Mouse (Mus musculus): ENCODE results near the gene Cacna1f. TPM values are rescaled to one million over a fixed set of nuclear protein-coding genes. Genes with fewer than 3 reads are reported as not detected.
A peak's percentile ranks its signal among the peaks of the same experiment; 100 is the strongest.

The Cacna1f gene
- total and polyA plus RNA-seq, 2 experiments from 2014 or later: 0.05 to 0.20 TPM

DNA sequence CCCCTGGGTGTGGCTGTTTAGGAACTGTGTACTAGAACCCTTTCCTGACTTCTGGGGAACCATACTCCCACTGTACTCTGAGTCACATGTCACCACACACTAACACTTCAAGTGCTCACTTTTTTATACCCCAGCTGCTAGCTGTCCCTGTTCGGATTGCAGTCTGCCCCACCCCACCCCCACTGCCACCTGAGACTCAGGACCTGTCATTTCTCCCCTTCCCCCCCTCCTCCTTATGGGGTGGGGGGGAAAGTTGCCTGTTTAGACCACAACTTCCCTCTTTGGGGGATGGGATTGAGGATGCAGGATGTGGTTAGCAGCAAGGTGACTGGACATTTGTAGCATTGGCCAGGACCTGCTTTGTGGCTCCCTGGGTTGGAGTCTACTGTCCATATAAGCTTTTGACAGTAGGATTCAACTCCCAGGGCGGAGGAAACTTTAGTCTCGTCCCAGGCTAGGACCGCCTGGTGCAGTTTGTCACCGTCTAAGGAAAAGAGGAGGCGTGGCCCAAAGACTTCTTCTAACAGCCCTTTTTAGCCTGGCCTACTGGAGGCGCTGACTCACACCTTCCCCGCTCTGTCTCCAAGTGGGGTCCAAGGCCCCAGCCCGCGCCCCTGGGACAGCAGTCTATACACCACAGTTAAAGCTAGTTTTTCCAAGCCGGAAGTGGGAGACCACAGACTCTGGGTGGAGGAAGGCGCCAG lies 66.8 kb downstream of the Cacna1f start:
- 48% methylated on average over 12 of the region's 12 CpGs for WGBS

DNA sequence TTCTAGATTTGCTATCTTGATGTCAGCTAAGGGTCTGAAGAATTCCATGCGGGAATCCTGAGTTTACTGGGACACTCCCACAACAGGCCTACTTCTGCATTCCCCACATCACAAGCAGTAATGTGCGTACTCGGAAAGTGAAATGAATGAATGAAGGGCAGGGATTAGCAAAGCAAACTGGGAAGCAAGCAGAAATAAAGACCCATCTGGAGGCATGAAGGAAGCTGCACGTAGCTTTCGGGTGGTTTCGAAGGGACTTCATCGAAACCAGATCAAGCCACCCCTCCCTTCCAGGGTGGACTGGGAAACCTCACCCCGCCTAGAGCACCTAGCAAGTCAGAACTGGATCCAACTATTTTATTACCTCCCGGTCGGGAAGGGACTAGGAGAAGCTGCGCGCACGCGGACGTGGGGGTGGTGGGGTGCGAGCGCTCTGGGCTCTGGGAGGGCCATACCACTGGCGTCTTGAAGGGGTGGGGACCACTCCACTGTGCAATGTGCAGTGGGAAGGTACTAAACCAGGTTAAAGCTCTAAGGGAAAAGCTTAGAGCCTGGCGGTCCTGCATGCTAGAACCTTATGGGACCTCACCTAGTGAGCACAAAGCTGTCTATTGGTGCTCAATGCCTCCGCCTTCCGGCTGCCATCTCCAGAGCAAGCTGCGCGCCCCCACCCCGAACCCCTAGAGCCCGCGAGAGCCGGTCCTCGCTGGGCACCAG lies 67.6 kb downstream of the Cacna1f start:
- Histone ChIP-seq H3K27ac (ENCODE audit: low read depth, low read length) (no peak overlapping the region), H3K27me3 (ENCODE audit: insufficient read depth, low read length) (no peaks in the 10 kb centered on the region), H3K4me1 (ENCODE audit: insufficient read depth, low read length) (no peaks in the 10 kb centered on the region), H3K36me3 (ENCODE audit: insufficient read depth, low read length) (no peaks in the 10 kb centered on the region), H3K9ac (replicated peaks; ENCODE audit: low read length, poor library complexity, severe bottlenecking) (no peak overlapping the region), H3K4me3 (ENCODE audit: low read depth, low read length) (peak overlapping the region; percentile 24), H3K9me3 (ENCODE audit: low read length) (peaks cover 3% of the 10 kb centered on the region; the same call in 1 of the 2 replicates), H3K4me2 (ENCODE audit: low read depth, low read length, poor library complexity, severe bottlenecking) (peak overlapping the region; percentile 40)
- WGBS: 32% methylated on average over 26 of the region's 28 CpGs
- DNase-seq (ENCODE audit: low spot score) (peak; percentile 21), ATAC-seq (ENCODE audit: low FRiP score) (peak; percentile 61; the same call in 1 of the 2 replicates)
- no peak for TF ChIP-seq CTCF (IDR thresholded peaks at IDR 0.05)

More for the DNA sequence above, 66.8 kb downstream of the Cacna1f start:
- Histone ChIP-seq H3K27me3 (ENCODE audit: insufficient read depth, low read length) (no peaks in the 10 kb centered on the region), H3K9me3 (ENCODE audit: low read length) (peaks cover 3% of the 10 kb centered on the region; the same call in 1 of the 2 replicates), H3K27ac (ENCODE audit: low read depth, low read length) (no peak overlapping the region), H3K36me3 (ENCODE audit: insufficient read depth, low read length) (no peaks in the 10 kb centered on the region), H3K9ac (replicated peaks; ENCODE audit: low read length, poor library complexity, severe bottlenecking) (no peak overlapping the region), H3K4me1 (ENCODE audit: insufficient read depth, low read length) (no peaks in the 10 kb centered on the region), H3K4me3 (ENCODE audit: low read depth, low read length) (peak overlapping the region; percentile 24; the same call in 1 of the 2 replicates), H3K4me2 (ENCODE audit: low read depth, low read length, poor library complexity, severe bottlenecking) (0 out of 2 replicates have a peak overlapping the region, but pooled peaks have one; percentile 40)
- TF ChIP-seq CTCF (IDR thresholded peaks at IDR 0.05): no peak
- DNase-seq (ENCODE audit: low spot score) (no peak), ATAC-seq (ENCODE audit: low FRiP score) (no peak)

DNA sequence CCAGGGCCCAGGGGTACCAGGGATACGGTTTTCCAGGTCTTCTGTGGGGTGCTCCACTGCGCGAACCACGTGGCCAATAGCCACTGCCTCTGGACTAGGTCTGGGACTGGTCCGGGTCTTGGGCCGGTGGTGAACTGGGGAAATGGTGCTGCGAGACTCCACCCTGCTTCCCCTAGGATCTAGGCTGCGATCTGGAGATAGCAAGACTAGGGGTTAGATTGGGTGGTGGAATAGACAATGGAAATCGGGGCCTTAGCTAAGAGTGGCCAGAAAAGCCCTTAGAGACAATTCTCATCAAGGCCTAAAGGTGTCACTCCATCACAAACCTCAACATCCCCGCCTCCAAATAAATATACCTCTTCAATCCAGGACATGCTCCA lies 68.1 kb downstream of the Cacna1f start:
- DNase-seq (ENCODE audit: low spot score) (no peak), ATAC-seq (ENCODE audit: low FRiP score) (peak; percentile 15; the same call in 1 of the 2 replicates)
- H3K4me1 ChIP-seq (ENCODE audit: insufficient read depth, low read length): no peaks in the 10 kb centered on the region
- H3K27ac ChIP-seq (ENCODE audit: low read depth, low read length): no peak overlapping the region
- no peaks in the 10 kb centered on the region for H3K27me3 ChIP-seq (ENCODE audit: insufficient read depth, low read length)
- H3K4me2 ChIP-seq (ENCODE audit: low read depth, low read length, poor library complexity, severe bottlenecking): peak overlapping the region; percentile 40
- H3K9ac ChIP-seq (replicated peaks; ENCODE audit: low read length, poor library complexity, severe bottlenecking): no peak overlapping the region
- H3K36me3 ChIP-seq (ENCODE audit: insufficient read depth, low read length): no peaks in the 10 kb centered on the region
- H3K4me3 ChIP-seq (ENCODE audit: low read depth, low read length): peak overlapping the region; percentile 24
- no peak for TF ChIP-seq CTCF (IDR thresholded peaks at IDR 0.05)
- 44% methylated on average over 10 of the region's 10 CpGs for WGBS
- peaks cover 3% of the 10 kb centered on the region; the same call in 1 of the 2 replicates for H3K9me3 ChIP-seq (ENCODE audit: low read length)

DNA sequence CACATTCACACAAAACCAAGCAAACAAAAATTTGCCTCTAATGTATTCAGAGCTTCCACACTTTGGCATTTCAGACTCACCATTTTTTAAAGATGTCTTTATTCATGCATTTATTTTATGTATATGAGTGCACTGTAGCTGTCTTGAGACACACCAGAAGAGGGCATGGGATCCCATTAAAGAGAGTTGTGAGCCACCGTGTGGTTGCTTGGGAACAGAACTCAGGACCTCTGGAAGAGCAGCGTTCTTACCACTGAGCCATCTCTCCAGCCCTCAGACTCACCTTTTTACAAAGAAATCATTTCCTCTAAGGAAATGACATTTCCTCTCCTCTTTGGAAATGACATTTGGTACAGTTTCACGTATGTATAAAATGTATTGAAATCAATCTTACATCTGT lies 72.1 kb downstream of the Cacna1f start:
- Histone ChIP-seq H3K9ac (replicated peaks; ENCODE audit: low read length, poor library complexity, severe bottlenecking) (no peak overlapping the region), H3K27me3 (ENCODE audit: insufficient read depth, low read length) (no peaks in the 10 kb centered on the region), H3K4me2 (ENCODE audit: low read depth, low read length, poor library complexity, severe bottlenecking) (no peak overlapping the region), H3K27ac (ENCODE audit: low read depth, low read length) (no peak overlapping the region), H3K9me3 (ENCODE audit: low read length) (no peaks in the 10 kb centered on the region), H3K4me3 (ENCODE audit: low read depth, low read length) (no peak overlapping the region), H3K36me3 (ENCODE audit: insufficient read depth, low read length) (no peaks in the 10 kb centered on the region), H3K4me1 (ENCODE audit: insufficient read depth, low read length) (no peaks in the 10 kb centered on the region)
- no peak; the same call in 1 of the 2 replicates for TF ChIP-seq CTCF (IDR thresholded peaks at IDR 0.05)
- DNase-seq (ENCODE audit: low spot score) (no peak), ATAC-seq (ENCODE audit: low FRiP score) (no peak)
- WGBS: 42% methylated on average over 3 of the region's 3 CpGs

DNA sequence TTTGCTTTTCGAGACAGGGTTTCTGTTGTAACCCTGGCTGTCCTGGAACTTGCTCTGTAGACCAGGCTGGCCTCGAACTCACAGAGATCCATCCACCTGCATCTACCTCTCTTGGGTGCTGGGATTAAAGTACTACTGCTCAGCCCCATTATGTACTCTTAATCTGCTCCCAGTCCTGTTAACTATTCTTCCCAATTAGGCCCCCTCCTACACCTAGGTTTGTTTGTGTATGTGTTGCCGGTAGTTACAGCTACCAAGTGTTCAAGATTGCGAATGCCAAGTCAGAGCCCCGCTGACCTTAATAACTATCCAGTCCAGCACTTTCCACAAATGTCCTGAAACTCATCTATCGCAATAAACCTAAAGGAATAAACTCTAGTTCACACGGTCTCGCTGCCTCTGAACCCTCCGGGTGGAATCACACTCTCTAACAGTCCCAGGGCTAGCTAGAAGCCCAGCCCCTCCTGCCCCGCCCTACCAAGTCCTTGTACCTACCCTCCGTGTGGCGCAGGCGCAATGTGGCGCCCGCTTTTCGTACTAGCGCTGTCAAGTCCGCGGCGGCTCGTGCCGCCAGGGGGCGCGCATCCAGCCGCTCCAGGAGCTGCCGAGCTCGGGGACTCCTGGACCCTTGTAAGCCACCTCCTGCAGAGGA lies 72.6 kb downstream of the Cacna1f start:
- no peak overlapping the region for H3K27ac ChIP-seq (ENCODE audit: low read depth, low read length)
- 26% methylated on average over 27 of the region's 27 CpGs for WGBS
- peak overlapping the region; percentile 45 for H3K4me2 ChIP-seq (ENCODE audit: low read depth, low read length, poor library complexity, severe bottlenecking)
- no peaks in the 10 kb centered on the region for H3K9me3 ChIP-seq (ENCODE audit: low read length)
- TF ChIP-seq CTCF (IDR thresholded peaks at IDR 0.05): peak; percentile 82
- H3K36me3 ChIP-seq (ENCODE audit: insufficient read depth, low read length): no peaks in the 10 kb centered on the region
- H3K9ac ChIP-seq (replicated peaks; ENCODE audit: low read length, poor library complexity, severe bottlenecking): no peak overlapping the region
- DNase-seq (ENCODE audit: low spot score) (peak; percentile 87), ATAC-seq (ENCODE audit: low FRiP score) (peak; percentile 85)
- H3K4me3 ChIP-seq (ENCODE audit: low read depth, low read length): peak overlapping the region; percentile 24
- H3K4me1 ChIP-seq (ENCODE audit: insufficient read depth, low read length): no peaks in the 10 kb centered on the region
- H3K27me3 ChIP-seq (ENCODE audit: insufficient read depth, low read length): no peaks in the 10 kb centered on the region

All from midbrain, postnatal 0 days (tissue).